Mouse (Mus musculus) megakaryocyte, embryonic 14.5 days (primary cell): ENCODE measurements around the gene P2rx5.

ENCODE experiments used
- FLI1 ChIP-seq: IDR thresholded peaks from 2 replicates; pipeline ENCODE4 v1.6.1; 2012; ENCODE audit warnings: low read length, inconsistent platforms, mixed read lengths
- GATA1 ChIP-seq: IDR thresholded peaks from 3 replicates; pipeline ENCODE4 v1.6.1; 2012; ENCODE audit warnings: mixed read lengths, low read length, inconsistent platforms, borderline replicate concordance

GRCm38 (mm10) chr11:73155071-73155470 is 5.2 kb upstream of the P2rx5 start:
- no peak for TF ChIP-seq GATA1
- no peak for TF ChIP-seq FLI1
